Mouse (Mus musculus): ENCODE results near the gene Olfr1437.
"Not testable (repeated sequence)": the region's sequence is repeated elsewhere in the genome, so short reads cannot be mapped to it uniquely, and the experiment has no call there.

The Olfr1437 gene

GRCm38 (mm10) chr19:12325001-12325400 lies at the start of gene Olfr1437:
Gene Olfr1437, minus strand, starts transcription at chr19:12325101.
- DNase-seq (ENCODE audit: low spot score in 2 of 2): no peak

GRCm38 (mm10) chr19:12374465-12375025 lies 49.6 kb upstream of the Olfr1437 start:
- no peak for DNase-seq (ENCODE audit: low spot score in 2 of 2)

- DNase-seq (ENCODE audit: low spot score in 2 of 2): no peak
Measured at GRCm38 (mm10) chr19:12373004-12373403, 48.1 kb upstream of the Olfr1437 start.

GRCm38 (mm10) chr19:12335810-12336209 lies 10.9 kb upstream of the Olfr1437 start, which contains the start of gene Olfr1438-ps1:
Gene Olfr1438-ps1, minus strand, starts transcription at chr19:12335910.
- no peak for DNase-seq (ENCODE audit: low spot score in 2 of 2)

- DNase-seq (ENCODE audit: low spot score in 2 of 2): not testable (repeated sequence)
Measured at GRCm38 (mm10) chr19:12299030-12299429, 25.9 kb downstream of the Olfr1437 start, which contains the start of gene Olfr1436. Gene Olfr1436, minus strand, starts transcription at chr19:12299130.

- DNase-seq (ENCODE audit: low spot score in 2 of 2): no peak
Measured at GRCm38 (mm10) chr19:12292979-12293378, 31.9 kb downstream of the Olfr1437 start.

GRCm38 (mm10) chr19:12279554-12279953 lies 45.3 kb downstream of the Olfr1437 start, which contains the start of gene Olfr1434:
Gene Olfr1434, plus strand, starts transcription at chr19:12279854.
- no peak for DNase-seq (ENCODE audit: low spot score in 2 of 2)

Measured in urinary bladder, adult 18-20 months (tissue).